Mouse (Mus musculus): ENCODE measurements around the gene Siglecg. TPM values are rescaled to one million over a fixed set of nuclear protein-coding genes. Genes with fewer than 3 reads are reported as not detected.
"Not testable (repeated sequence)": the region's sequence is repeated elsewhere in the genome, so short reads cannot be mapped to it uniquely, and the experiment has no call there.

The Siglecg gene
- polyA plus RNA-seq, 1 experiment from 2014 or later, result 0.09 TPM

DNA sequence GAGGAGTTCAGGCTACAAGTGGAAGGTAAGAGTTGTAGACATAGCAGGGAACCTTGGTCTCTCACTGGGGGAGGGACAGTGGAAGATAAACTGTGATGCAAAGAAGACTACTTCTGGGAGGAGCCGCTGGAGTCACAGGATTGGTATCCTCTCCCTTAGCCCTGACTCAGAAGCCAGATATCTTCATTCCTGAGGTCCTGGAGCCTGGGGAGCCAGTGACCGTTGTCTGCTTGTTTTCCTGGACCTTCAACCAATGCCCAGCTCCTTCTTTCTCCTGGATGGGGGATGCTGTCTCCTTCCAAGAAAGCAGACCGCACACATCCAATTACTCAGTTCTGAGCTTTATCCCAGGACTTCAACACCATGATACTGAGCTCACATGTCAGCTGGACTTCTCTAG, 1.1 kb downstream of the Siglecg start:
- H3K27me3 ChIP-seq (ENCODE audit: control insufficient read depth, insufficient read depth, low read length), result no peaks in the 10 kb centered on the region
- no peak overlapping the region for H3K4me3 ChIP-seq (ENCODE audit: low read depth, low read length)
- no peak overlapping the region for H3K9ac ChIP-seq (ENCODE audit: low read length)
- H3K36me3 ChIP-seq (ENCODE audit: control insufficient read depth, insufficient read depth, low read length), result no peaks in the 10 kb centered on the region
- no peaks in the 10 kb centered on the region for H3K4me1 ChIP-seq (ENCODE audit: control insufficient read depth, insufficient read depth, low read length)
- ATAC-seq (ENCODE audit: insufficient number of reproducible peaks, low FRiP score, low TSS enrichment, low read depth) (no peak), DNase-seq (ENCODE audit: low spot score) (no peak)
- H3K4me2 ChIP-seq (ENCODE audit: low read depth, severe bottlenecking), result no peak overlapping the region
- WGBS, result 84% methylated on average over 3 of the region's 3 CpGs
- H3K27ac ChIP-seq (replicated peaks; ENCODE audit: low read depth, low read length), result no peak overlapping the region
- no peaks in the 10 kb centered on the region for H3K9me3 ChIP-seq (ENCODE audit: control insufficient read depth, low read length)

GRCm38 (mm10) chr7:43411724-43412123, 3.7 kb downstream of the Siglecg start:
- WGBS, result 32% methylated on average over 4 of the region's 4 CpGs
- not testable (repeated sequence) for H3K4me3 ChIP-seq (ENCODE audit: low read depth, low read length); H3K27me3 ChIP-seq (ENCODE audit: control insufficient read depth, insufficient read depth, low read length); DNase-seq (ENCODE audit: low spot score); H3K4me2 ChIP-seq (ENCODE audit: low read depth, severe bottlenecking); H3K9me3 ChIP-seq (ENCODE audit: control insufficient read depth, low read length); H3K27ac ChIP-seq (replicated peaks; ENCODE audit: low read depth, low read length); H3K9ac ChIP-seq (ENCODE audit: low read length); H3K36me3 ChIP-seq (ENCODE audit: control insufficient read depth, insufficient read depth, low read length); H3K4me1 ChIP-seq (ENCODE audit: control insufficient read depth, insufficient read depth, low read length)
- 0 out of 2 replicates have a peak, but pooled peaks have one; percentile 44 for ATAC-seq (ENCODE audit: insufficient number of reproducible peaks, low FRiP score, low TSS enrichment, low read depth)

- Histone ChIP-seq H3K27ac (replicated peaks; ENCODE audit: low read depth, low read length) (no peak overlapping the region), H3K9ac (ENCODE audit: low read length) (no peak overlapping the region), H3K4me3 (ENCODE audit: low read depth, low read length) (no peak overlapping the region), H3K9me3 (ENCODE audit: control insufficient read depth, low read length) (no peaks in the 10 kb centered on the region), H3K4me2 (ENCODE audit: low read depth, severe bottlenecking) (no peak overlapping the region), H3K27me3 (ENCODE audit: control insufficient read depth, insufficient read depth, low read length) (no peaks in the 10 kb centered on the region), H3K4me1 (ENCODE audit: control insufficient read depth, insufficient read depth, low read length) (no peaks in the 10 kb centered on the region), H3K36me3 (ENCODE audit: control insufficient read depth, insufficient read depth, low read length) (no peaks in the 10 kb centered on the region)
- DNase-seq (ENCODE audit: low spot score), result no peak
- ATAC-seq (ENCODE audit: insufficient number of reproducible peaks, low FRiP score, low TSS enrichment, low read depth), result no peak
- WGBS, result 87% methylated on average over 10 of the region's 10 CpGs
Observed at GRCm38 (mm10) chr7:43417298-43417697, 9.3 kb downstream of the Siglecg start.

- Histone ChIP-seq H3K9ac (ENCODE audit: low read length) (no peak overlapping the region), H3K27me3 (ENCODE audit: control insufficient read depth, insufficient read depth, low read length) (no peaks in the 10 kb centered on the region), H3K9me3 (ENCODE audit: control insufficient read depth, low read length) (no peaks in the 10 kb centered on the region), H3K36me3 (ENCODE audit: control insufficient read depth, insufficient read depth, low read length) (no peaks in the 10 kb centered on the region), H3K27ac (replicated peaks; ENCODE audit: low read depth, low read length) (no peak overlapping the region), H3K4me3 (ENCODE audit: low read depth, low read length) (no peak overlapping the region), H3K4me2 (ENCODE audit: low read depth, severe bottlenecking) (no peak overlapping the region), H3K4me1 (ENCODE audit: control insufficient read depth, insufficient read depth, low read length) (no peaks in the 10 kb centered on the region)
- DNase-seq (ENCODE audit: low spot score) (peak; percentile 85), ATAC-seq (ENCODE audit: insufficient number of reproducible peaks, low FRiP score, low TSS enrichment, low read depth) (peak; percentile 81; the same call in 1 of the 2 replicates)
- 18% methylated on average over 11 of the region's 11 CpGs for WGBS
Observed at GRCm38 (mm10) chr7:43422995-43423617, 15.1 kb downstream of the Siglecg start.

DNA sequence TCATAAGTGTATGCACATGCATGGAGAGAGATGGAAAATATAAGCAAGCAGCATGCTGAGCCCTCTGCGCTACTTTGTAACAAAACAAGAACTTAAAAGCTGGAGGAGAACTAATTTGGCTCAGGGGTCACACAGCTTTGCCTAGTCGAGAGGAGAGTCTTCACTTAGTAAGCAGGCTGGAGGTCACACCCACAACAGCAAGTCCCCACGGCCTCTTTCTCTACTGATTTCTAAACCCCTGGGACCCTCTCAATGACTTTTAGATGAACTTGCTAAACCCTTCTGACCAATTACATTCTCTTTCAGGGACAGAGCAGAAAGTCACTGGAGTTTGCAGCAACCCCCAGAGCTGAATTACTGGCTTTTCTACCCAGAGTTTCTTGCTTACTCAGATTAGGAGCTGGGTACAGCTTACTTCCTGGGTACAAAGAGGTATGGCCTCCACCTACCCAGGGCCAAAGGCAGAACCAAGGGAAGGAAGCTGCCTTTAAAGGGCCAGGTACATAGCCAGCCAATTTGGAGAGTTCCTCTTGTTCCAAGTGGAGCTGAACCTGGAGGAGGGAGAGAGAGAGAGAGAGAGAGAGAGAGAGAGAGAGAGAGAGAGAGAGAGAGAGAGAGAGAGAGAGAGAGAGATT, 16.1 kb downstream of the Siglecg start:
- Histone ChIP-seq H3K4me3 (ENCODE audit: low read depth, low read length) (no peak overlapping the region), H3K9me3 (ENCODE audit: control insufficient read depth, low read length) (no peaks in the 10 kb centered on the region), H3K4me2 (ENCODE audit: low read depth, severe bottlenecking) (no peak overlapping the region), H3K27ac (replicated peaks; ENCODE audit: low read depth, low read length) (no peak overlapping the region), H3K4me1 (ENCODE audit: control insufficient read depth, insufficient read depth, low read length) (no peaks in the 10 kb centered on the region), H3K36me3 (ENCODE audit: control insufficient read depth, insufficient read depth, low read length) (no peaks in the 10 kb centered on the region), H3K27me3 (ENCODE audit: control insufficient read depth, insufficient read depth, low read length) (no peaks in the 10 kb centered on the region), H3K9ac (ENCODE audit: low read length) (no peak overlapping the region)
- WGBS, result 60% methylated on average over 3 of the region's 3 CpGs
- no peak for ATAC-seq (ENCODE audit: insufficient number of reproducible peaks, low FRiP score, low TSS enrichment, low read depth)
- DNase-seq (ENCODE audit: low spot score), result no peak

GRCm38 (mm10) chr7:43427406-43427805, 19.4 kb downstream of the Siglecg start, which contains the start of gene Lim2:
Lim2 (plus strand) TSS chr7:43427670.
- Histone ChIP-seq H3K9me3 (ENCODE audit: control insufficient read depth, low read length) (no peaks in the 10 kb centered on the region), H3K27me3 (ENCODE audit: control insufficient read depth, insufficient read depth, low read length) (no peaks in the 10 kb centered on the region), H3K36me3 (ENCODE audit: control insufficient read depth, insufficient read depth, low read length) (no peaks in the 10 kb centered on the region), H3K4me2 (ENCODE audit: low read depth, severe bottlenecking) (no peak within 1 kb of the TSS), H3K27ac (replicated peaks; ENCODE audit: low read depth, low read length) (no peak within 1 kb of the TSS), H3K9ac (ENCODE audit: low read length) (no peak within 1 kb of the TSS), H3K4me3 (ENCODE audit: low read depth, low read length) (no peak within 1 kb of the TSS), H3K4me1 (ENCODE audit: control insufficient read depth, insufficient read depth, low read length) (no peaks in the 10 kb centered on the region)
- no peak for DNase-seq (ENCODE audit: low spot score)
- WGBS, result 81% methylated on average over 8 of the region's 8 CpGs
- no peak for ATAC-seq (ENCODE audit: insufficient number of reproducible peaks, low FRiP score, low TSS enrichment, low read depth)

DNA sequence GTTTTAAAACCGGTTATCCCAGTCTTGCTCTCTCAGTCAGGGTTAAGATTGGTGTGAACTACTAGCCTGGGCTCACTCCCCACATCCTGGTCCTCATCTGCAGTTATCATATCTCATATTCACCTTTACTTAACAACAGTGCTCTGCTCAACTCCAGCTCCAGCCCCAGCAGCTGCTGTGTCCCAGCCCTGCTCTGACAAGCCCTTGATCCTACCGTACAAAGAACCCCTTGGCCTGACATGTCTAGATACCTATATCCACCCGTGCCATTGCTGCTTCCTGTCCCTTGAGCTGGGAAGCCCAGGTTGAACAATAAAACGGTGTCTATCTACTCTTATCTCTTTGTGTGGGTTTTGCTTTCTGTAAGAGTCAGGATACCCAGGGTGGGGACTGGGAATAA, 21.5 kb downstream of the Siglecg start:
- H3K9ac ChIP-seq (ENCODE audit: low read length), result no peak overlapping the region
- no peaks in the 10 kb centered on the region for H3K9me3 ChIP-seq (ENCODE audit: control insufficient read depth, low read length)
- DNase-seq (ENCODE audit: low spot score), result no peak
- no peak overlapping the region for H3K4me2 ChIP-seq (ENCODE audit: low read depth, severe bottlenecking)
- no peak overlapping the region for H3K4me3 ChIP-seq (ENCODE audit: low read depth, low read length)
- no peaks in the 10 kb centered on the region for H3K27me3 ChIP-seq (ENCODE audit: control insufficient read depth, insufficient read depth, low read length)
- 62% methylated on average over 4 of the region's 4 CpGs for WGBS
- no peak for ATAC-seq (ENCODE audit: insufficient number of reproducible peaks, low FRiP score, low TSS enrichment, low read depth)
- no peaks in the 10 kb centered on the region for H3K4me1 ChIP-seq (ENCODE audit: control insufficient read depth, insufficient read depth, low read length)
- H3K27ac ChIP-seq (replicated peaks; ENCODE audit: low read depth, low read length), result no peak overlapping the region
- no peaks in the 10 kb centered on the region for H3K36me3 ChIP-seq (ENCODE audit: control insufficient read depth, insufficient read depth, low read length)

DNA sequence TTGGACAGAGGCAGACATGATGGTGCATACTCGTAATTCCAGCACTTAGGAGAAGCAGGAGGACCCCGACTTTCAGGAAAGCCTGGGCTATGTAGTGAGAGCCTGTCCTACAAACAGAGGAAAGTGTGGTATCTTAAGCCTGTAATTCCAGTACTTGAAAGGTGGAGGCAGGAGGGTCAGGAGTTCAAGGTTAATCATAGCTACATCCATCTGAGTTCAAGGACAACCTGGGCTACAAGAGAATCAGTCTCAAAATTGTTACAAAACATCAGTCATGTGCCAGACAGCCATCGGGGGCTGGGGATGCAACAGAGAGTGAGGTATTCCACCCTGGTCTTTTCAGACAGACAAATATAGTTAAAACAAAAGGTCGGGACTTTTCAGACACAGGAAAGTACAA, 24.9 kb downstream of the Siglecg start:
- DNase-seq (ENCODE audit: low spot score), result no peak
- no peak overlapping the region for H3K4me3 ChIP-seq (ENCODE audit: low read depth, low read length)
- no peaks in the 10 kb centered on the region for H3K4me1 ChIP-seq (ENCODE audit: control insufficient read depth, insufficient read depth, low read length)
- ATAC-seq (ENCODE audit: insufficient number of reproducible peaks, low FRiP score, low TSS enrichment, low read depth), result no peak
- no peak overlapping the region for H3K4me2 ChIP-seq (ENCODE audit: low read depth, severe bottlenecking)
- H3K9ac ChIP-seq (ENCODE audit: low read length), result no peak overlapping the region
- no peak overlapping the region for H3K27ac ChIP-seq (replicated peaks; ENCODE audit: low read depth, low read length)
- no peaks in the 10 kb centered on the region for H3K27me3 ChIP-seq (ENCODE audit: control insufficient read depth, insufficient read depth, low read length)
- H3K9me3 ChIP-seq (ENCODE audit: control insufficient read depth, low read length), result no peaks in the 10 kb centered on the region
- 81% methylated on average over 4 of the region's 4 CpGs for WGBS
- H3K36me3 ChIP-seq (ENCODE audit: control insufficient read depth, insufficient read depth, low read length), result no peaks in the 10 kb centered on the region
